Mouse (Mus musculus) induced T-regulatory cell, adult 2 months (primary cell): Measurements from ENCODE around the gene Rbm24.

Source experiments
- DNase-seq: peaks from one replicate; pipeline ENCODE4 v3.0.0-alpha.2; 2012; ENCODE audit warnings: low read depth

Rbm24 gene

GRCm38 (mm10) chr13:46438960-46439359 lies 20.7 kb downstream of the Rbm24 start:
- no peak for DNase-seq

- DNase-seq = no peak
Measured at GRCm38 (mm10) chr13:46444021-46444420, 25.8 kb downstream of the Rbm24 start.

- no peak for DNase-seq
Measured at GRCm38 (mm10) chr13:46446062-46446461, 27.8 kb downstream of the Rbm24 start.

GRCm38 (mm10) chr13:46448276-46448675 lies 30.0 kb downstream of the Rbm24 start:
- no peak for DNase-seq

GRCm38 (mm10) chr13:46449955-46450354 lies 31.7 kb downstream of the Rbm24 start:
- DNase-seq = no peak

- DNase-seq = no peak
Measured at GRCm38 (mm10) chr13:46450623-46451022, 32.4 kb downstream of the Rbm24 start.

- no peak for DNase-seq
Measured at GRCm38 (mm10) chr13:46451548-46451947, 33.3 kb downstream of the Rbm24 start.

GRCm38 (mm10) chr13:46459546-46459945 lies 41.3 kb downstream of the Rbm24 start:
- DNase-seq = no peak

- DNase-seq = no peak
Measured at GRCm38 (mm10) chr13:46462280-46462679, 44.0 kb downstream of the Rbm24 start.

GRCm38 (mm10) chr13:46463764-46464163 lies 45.5 kb downstream of the Rbm24 start:
- DNase-seq = peak; percentile 18

- no peak for DNase-seq
Measured at GRCm38 (mm10) chr13:46468251-46468650, 50.0 kb downstream of the Rbm24 start.

GRCm38 (mm10) chr13:46469536-46469935 lies 51.3 kb downstream of the Rbm24 start:
- DNase-seq = no peak
